Mouse (Mus musculus) CD8-positive naive resting alpha-beta T cell, adult 57 days (primary cell): ENCODE data around the gene Spaca6. TPM values are rescaled to one million over a fixed set of nuclear protein-coding genes. Genes with fewer than 3 reads are reported as not detected.

ENCODE experiments used
- total RNA-seq: library from RNA; stranded (reverse); gene quantifications from one replicate; pipeline ENCODE4 v1.2.4, GENCODE M21; 2023

Spaca6 gene
- 3.8 TPM for total RNA-seq

DNA sequence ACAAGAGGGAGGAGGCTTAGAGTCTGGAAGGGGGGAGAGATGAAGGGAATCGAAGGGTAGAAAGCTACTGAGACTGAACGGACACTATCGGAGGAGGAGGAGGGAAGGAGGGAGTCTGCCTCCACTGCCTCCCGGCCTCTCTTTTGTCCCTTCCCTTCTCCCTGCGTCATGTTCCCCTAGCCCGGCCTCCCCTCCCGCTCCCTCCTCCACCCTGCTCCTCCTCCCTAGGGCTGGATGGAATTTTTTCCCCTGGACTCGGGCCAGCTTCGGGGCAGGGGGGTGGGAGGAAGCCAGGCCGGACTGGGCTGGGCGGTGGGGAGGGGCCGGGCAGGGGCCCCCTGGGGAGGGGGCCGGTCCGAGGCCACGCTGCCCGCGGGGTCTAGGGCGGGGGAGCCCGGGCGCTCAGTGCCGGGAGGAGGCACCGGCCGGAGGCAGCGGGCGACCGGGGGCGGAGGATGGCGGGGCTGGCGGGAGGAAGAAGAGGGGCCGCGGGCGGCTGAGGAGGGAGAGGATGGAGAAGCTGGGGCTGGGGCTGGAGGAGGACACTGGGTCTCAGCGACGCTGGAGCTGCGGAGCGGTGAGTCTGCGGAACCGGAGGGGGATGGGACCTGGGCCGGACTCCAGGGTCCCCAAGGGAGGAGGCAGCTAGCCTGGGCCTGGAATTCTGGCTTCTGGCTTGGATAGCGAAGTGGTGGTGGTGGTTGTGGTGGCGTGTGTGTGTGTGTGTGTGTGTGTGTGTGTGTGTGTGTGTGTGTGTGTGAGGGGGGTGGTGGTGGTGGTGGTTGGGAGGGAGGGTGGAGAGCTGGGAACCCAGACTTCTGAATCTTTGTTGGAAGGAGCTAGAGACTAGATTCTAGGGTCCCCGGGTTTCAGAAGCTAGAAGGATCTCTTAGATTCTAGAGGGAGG, at the start of gene Spaca6:
Spaca6 (plus strand) TSS at position 408 of the 907 bp plus-strand sequence.

DNA sequence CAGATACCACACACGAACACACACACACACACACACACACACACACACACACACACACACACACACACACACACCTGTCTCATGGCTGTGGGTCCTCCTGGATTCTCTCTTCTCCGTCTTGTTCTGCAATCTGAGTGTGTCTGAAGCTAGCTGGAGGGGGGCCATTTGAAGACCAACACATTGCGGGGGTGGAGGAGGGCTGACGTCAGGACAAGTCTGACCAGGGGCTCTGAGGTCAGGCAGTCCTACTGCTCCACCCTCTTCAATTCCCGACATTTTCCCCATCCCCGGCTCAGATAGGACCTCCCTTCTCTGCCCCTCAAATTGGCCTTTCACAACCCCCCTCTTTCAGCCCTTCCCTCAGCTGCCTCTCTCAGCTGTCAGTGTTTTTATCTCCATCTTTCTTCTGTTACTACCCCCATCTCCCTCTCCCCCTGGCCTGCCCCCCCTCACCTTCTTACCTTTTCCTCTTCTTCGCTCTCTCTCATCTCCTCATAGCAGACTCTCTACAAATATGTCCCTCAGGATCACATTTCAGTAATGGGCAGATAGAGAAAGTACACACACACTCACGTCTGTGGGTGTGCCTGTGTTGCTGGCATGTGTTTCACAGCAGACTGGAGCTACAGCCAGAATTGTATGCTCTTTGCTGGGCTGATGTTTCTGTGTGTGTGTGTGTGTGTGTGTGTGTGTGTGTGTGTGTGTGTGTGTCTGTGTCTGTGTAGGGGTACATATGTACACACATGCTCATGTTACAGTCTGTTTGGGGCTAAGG, 28.3 kb downstream of the Spaca6 start, which contains the start of gene Has1:
Has1 (minus strand) TSS at position 142 of the 775 bp plus-strand sequence.

DNA sequence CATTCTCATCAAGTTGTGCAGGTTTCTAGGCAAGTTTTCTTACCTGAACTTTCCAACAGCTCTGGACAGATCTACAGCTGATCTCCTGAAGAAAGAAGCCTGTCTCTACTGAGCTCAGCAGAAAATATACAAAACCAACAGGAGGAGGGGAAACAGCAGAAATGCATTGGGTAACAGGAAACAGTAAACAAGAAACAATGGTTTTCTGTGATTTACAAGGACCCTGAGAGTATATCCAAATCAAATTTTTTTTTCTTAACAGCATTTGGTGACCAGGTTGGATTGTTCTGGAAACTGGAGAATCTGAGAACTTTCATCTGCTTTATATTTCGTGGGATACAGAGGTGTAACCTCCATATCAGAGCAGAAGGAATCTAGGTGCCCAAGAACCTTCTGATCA, 56.9 kb downstream of the Spaca6 start, which contains the start of gene Fpr1:
Fpr1 (minus strand) TSS at position 101 of the 400 bp plus-strand sequence.

DNA sequence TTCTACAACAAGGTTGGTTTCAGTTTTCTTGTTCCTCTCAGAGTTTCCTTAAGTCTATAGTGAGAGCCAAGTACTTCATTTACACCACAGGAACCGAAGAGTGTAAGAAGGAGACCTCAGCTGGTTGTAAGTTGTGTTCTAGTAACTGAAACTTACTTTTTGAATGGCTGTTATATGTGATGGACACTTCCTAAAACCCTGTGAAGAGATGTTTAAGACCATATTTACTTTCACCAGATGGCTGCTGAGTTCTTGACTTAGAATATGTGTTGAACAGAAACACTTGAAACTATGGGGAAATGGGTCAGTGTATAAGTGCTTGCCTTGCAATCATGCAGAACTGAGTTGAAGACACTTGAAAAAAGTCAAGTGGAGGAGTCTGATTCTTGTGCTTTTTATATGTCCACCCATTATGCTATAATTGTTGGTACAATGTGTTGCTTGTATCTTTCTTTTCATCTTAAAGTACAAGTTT, 60.9 kb downstream of the Spaca6 start, which contains the start of the genes Fpr2 and Fpr3:
Fpr2 (plus strand) TSS at position 51 of the 475 bp plus-strand sequence.
Fpr3 (plus strand) TSS at position 79 of the 475 bp plus-strand sequence.

Other genes starting within 250 kb of the Spaca6 start
- 224 TPM for gene Lnpep, start 202.1 kb upstream of the Spaca6 start, total RNA-seq
- gene Vmn2r90, start 123.4 kb upstream of the Spaca6 start, total RNA-seq = 0.37 TPM
- not detected for gene Has1, start 28.0 kb downstream of the Spaca6 start, total RNA-seq
- gene Fpr1, start 56.8 kb downstream of the Spaca6 start, total RNA-seq = 1.0 TPM
- gene Fpr2, start 60.7 kb downstream of the Spaca6 start, total RNA-seq = not detected
- gene Fpr3, start 60.7 kb downstream of the Spaca6 start, total RNA-seq = not detected
- gene Fpr-rs4, start 194.6 kb downstream of the Spaca6 start, total RNA-seq = not detected
- not detected for gene Vmn2r124, start 222.3 kb downstream of the Spaca6 start, total RNA-seq